Mouse (Mus musculus): ENCODE measurements around the gene B4galt5. TPM values are rescaled to one million over a fixed set of nuclear protein-coding genes. Genes with fewer than 3 reads are reported as not detected.

B4galt5 gene
- polyA plus RNA-seq, 1 experiment from 2014 or later, result 31.5 TPM

- ATAC-seq (ENCODE audit: low read depth), result peak; percentile 31
- 78% methylated on average over 4 of the region's 4 CpGs for WGBS
- H3K4me2 ChIP-seq (ENCODE audit: low read depth, low read length), result no peak overlapping the region
- H3K4me1 ChIP-seq (ENCODE audit: control insufficient read depth, insufficient read depth, low read length), result no peaks in the 10 kb centered on the region
- no peak overlapping the region for H3K9ac ChIP-seq (replicated peaks; ENCODE audit: low read depth, low read length)
- no peaks in the 10 kb centered on the region for H3K36me3 ChIP-seq (ENCODE audit: control insufficient read depth, insufficient read depth, low read length)
- no peak overlapping the region for H3K4me3 ChIP-seq (ENCODE audit: low read depth, low read length)
- H3K27ac ChIP-seq (ENCODE audit: low read depth, low read length), result no peak overlapping the region
- no peaks in the 10 kb centered on the region for H3K9me3 ChIP-seq (ENCODE audit: control insufficient read depth, low read length)
- H3K27me3 ChIP-seq (ENCODE audit: control insufficient read depth, insufficient read depth, low read length), result no peaks in the 10 kb centered on the region
Measured at GRCm38 (mm10) chr2:167280986-167281310, 68.0 kb downstream of the B4galt5 start.

- 47% methylated on average over 26 of the region's 26 CpGs for WGBS
- Histone ChIP-seq H3K9me3 (ENCODE audit: control insufficient read depth, low read length) (no peaks in the 10 kb centered on the region), H3K4me1 (ENCODE audit: control insufficient read depth, insufficient read depth, low read length) (no peaks in the 10 kb centered on the region), H3K27me3 (ENCODE audit: control insufficient read depth, insufficient read depth, low read length) (no peaks in the 10 kb centered on the region), H3K4me2 (ENCODE audit: low read depth, low read length) (peak overlapping the region; percentile 20; the same call in 1 of the 2 replicates), H3K9ac (replicated peaks; ENCODE audit: low read depth, low read length) (no peak overlapping the region), H3K27ac (ENCODE audit: low read depth, low read length) (no peak overlapping the region), H3K36me3 (ENCODE audit: control insufficient read depth, insufficient read depth, low read length) (no peaks in the 10 kb centered on the region), H3K4me3 (ENCODE audit: low read depth, low read length) (no peak overlapping the region)
- peak; percentile 89 for ATAC-seq (ENCODE audit: low read depth)
Measured at GRCm38 (mm10) chr2:167280090-167280985, 68.6 kb downstream of the B4galt5 start.

- H3K27me3 ChIP-seq (ENCODE audit: control insufficient read depth, insufficient read depth, low read length), result no peaks in the 10 kb centered on the region
- no peaks in the 10 kb centered on the region for H3K36me3 ChIP-seq (ENCODE audit: control insufficient read depth, insufficient read depth, low read length)
- no peak overlapping the region for H3K4me3 ChIP-seq (ENCODE audit: low read depth, low read length)
- WGBS, result 59% methylated on average over 17 of the region's 17 CpGs
- H3K27ac ChIP-seq (ENCODE audit: low read depth, low read length), result no peak overlapping the region
- no peak for ATAC-seq (ENCODE audit: low read depth)
- H3K4me1 ChIP-seq (ENCODE audit: control insufficient read depth, insufficient read depth, low read length), result no peaks in the 10 kb centered on the region
- H3K4me2 ChIP-seq (ENCODE audit: low read depth, low read length), result no peak overlapping the region
- no peak overlapping the region for H3K9ac ChIP-seq (replicated peaks; ENCODE audit: low read depth, low read length)
- H3K9me3 ChIP-seq (ENCODE audit: control insufficient read depth, low read length), result no peaks in the 10 kb centered on the region
Measured at GRCm38 (mm10) chr2:167278751-167279526, 70.0 kb downstream of the B4galt5 start.

GRCm38 (mm10) chr2:167278011-167278410, 71.0 kb downstream of the B4galt5 start:
- ATAC-seq (ENCODE audit: low read depth), result no peak
- Histone ChIP-seq H3K9ac (replicated peaks; ENCODE audit: low read depth, low read length) (no peak overlapping the region), H3K36me3 (ENCODE audit: control insufficient read depth, insufficient read depth, low read length) (no peaks in the 10 kb centered on the region), H3K4me1 (ENCODE audit: control insufficient read depth, insufficient read depth, low read length) (no peaks in the 10 kb centered on the region), H3K4me2 (ENCODE audit: low read depth, low read length) (no peak overlapping the region), H3K27ac (ENCODE audit: low read depth, low read length) (no peak overlapping the region), H3K27me3 (ENCODE audit: control insufficient read depth, insufficient read depth, low read length) (no peaks in the 10 kb centered on the region), H3K9me3 (ENCODE audit: control insufficient read depth, low read length) (no peaks in the 10 kb centered on the region), H3K4me3 (ENCODE audit: low read depth, low read length) (no peak overlapping the region)
- WGBS, result 82% methylated on average over 7 of the region's 7 CpGs

GRCm38 (mm10) chr2:167277026-167277425, 72.0 kb downstream of the B4galt5 start:
- no peak overlapping the region for H3K9ac ChIP-seq (replicated peaks; ENCODE audit: low read depth, low read length)
- H3K4me1 ChIP-seq (ENCODE audit: control insufficient read depth, insufficient read depth, low read length), result no peaks in the 10 kb centered on the region
- 77% methylated on average over 13 of the region's 13 CpGs for WGBS
- H3K9me3 ChIP-seq (ENCODE audit: control insufficient read depth, low read length), result no peaks in the 10 kb centered on the region
- H3K4me3 ChIP-seq (ENCODE audit: low read depth, low read length), result no peak overlapping the region
- no peaks in the 10 kb centered on the region for H3K36me3 ChIP-seq (ENCODE audit: control insufficient read depth, insufficient read depth, low read length)
- no peak for ATAC-seq (ENCODE audit: low read depth)
- H3K27me3 ChIP-seq (ENCODE audit: control insufficient read depth, insufficient read depth, low read length), result no peaks in the 10 kb centered on the region
- H3K27ac ChIP-seq (ENCODE audit: low read depth, low read length), result no peak overlapping the region
- no peak overlapping the region for H3K4me2 ChIP-seq (ENCODE audit: low read depth, low read length)

GRCm38 (mm10) chr2:167275856-167276255, 73.1 kb downstream of the B4galt5 start:
- 88% methylated on average over 10 of the region's 10 CpGs for WGBS
- ATAC-seq (ENCODE audit: low read depth), result no peak

GRCm38 (mm10) chr2:167274713-167275465, 74.1 kb downstream of the B4galt5 start:
- Histone ChIP-seq H3K4me3 (ENCODE audit: low read depth, low read length) (no peak overlapping the region), H3K27me3 (ENCODE audit: control insufficient read depth, insufficient read depth, low read length) (no peaks in the 10 kb centered on the region), H3K9ac (replicated peaks; ENCODE audit: low read depth, low read length) (no peak overlapping the region), H3K4me2 (ENCODE audit: low read depth, low read length) (no peak overlapping the region), H3K9me3 (ENCODE audit: control insufficient read depth, low read length) (no peaks in the 10 kb centered on the region), H3K27ac (ENCODE audit: low read depth, low read length) (no peak overlapping the region), H3K36me3 (ENCODE audit: control insufficient read depth, insufficient read depth, low read length) (no peaks in the 10 kb centered on the region), H3K4me1 (ENCODE audit: control insufficient read depth, insufficient read depth, low read length) (no peaks in the 10 kb centered on the region)
- ATAC-seq (ENCODE audit: low read depth), result no peak
- 59% methylated on average over 10 of the region's 10 CpGs for WGBS

More at GRCm38 (mm10) chr2:167275856-167276255, 73.1 kb downstream of the B4galt5 start:
- no peaks in the 10 kb centered on the region for H3K4me1 ChIP-seq (ENCODE audit: control insufficient read depth, insufficient read depth, low read length)
- no peaks in the 10 kb centered on the region for H3K36me3 ChIP-seq (ENCODE audit: control insufficient read depth, insufficient read depth, low read length)
- H3K9ac ChIP-seq (replicated peaks; ENCODE audit: low read depth, low read length), result no peak overlapping the region
- H3K4me2 ChIP-seq (ENCODE audit: low read depth, low read length), result no peak overlapping the region
- no peak overlapping the region for H3K27ac ChIP-seq (ENCODE audit: low read depth, low read length)
- no peaks in the 10 kb centered on the region for H3K27me3 ChIP-seq (ENCODE audit: control insufficient read depth, insufficient read depth, low read length)
- H3K4me3 ChIP-seq (ENCODE audit: low read depth, low read length), result no peak overlapping the region
- no peaks in the 10 kb centered on the region for H3K9me3 ChIP-seq (ENCODE audit: control insufficient read depth, low read length)

- Histone ChIP-seq H3K4me2 (ENCODE audit: low read depth, low read length) (no peak overlapping the region), H3K36me3 (ENCODE audit: control insufficient read depth, insufficient read depth, low read length) (no peaks in the 10 kb centered on the region), H3K27ac (ENCODE audit: low read depth, low read length) (no peak overlapping the region), H3K9me3 (ENCODE audit: control insufficient read depth, low read length) (no peaks in the 10 kb centered on the region), H3K27me3 (ENCODE audit: control insufficient read depth, insufficient read depth, low read length) (no peaks in the 10 kb centered on the region), H3K9ac (replicated peaks; ENCODE audit: low read depth, low read length) (no peak overlapping the region), H3K4me3 (ENCODE audit: low read depth, low read length) (no peak overlapping the region), H3K4me1 (ENCODE audit: control insufficient read depth, insufficient read depth, low read length) (no peaks in the 10 kb centered on the region)
- ATAC-seq (ENCODE audit: low read depth), result no peak
- 88% methylated on average over 13 of the region's 13 CpGs for WGBS
Measured at GRCm38 (mm10) chr2:167273206-167273740, 75.7 kb downstream of the B4galt5 start.
